Mouse (Mus musculus): ENCODE measurements at regions not wholly inside any gene's neighbourhood (a gene's known extent, or its start where the extent isn't known, plus 50 kb on each side); places are given as distances from the start of the nearest gene placed in this dataset.
A peak's percentile ranks its signal among the peaks of the same experiment; 100 is the strongest.

DNA sequence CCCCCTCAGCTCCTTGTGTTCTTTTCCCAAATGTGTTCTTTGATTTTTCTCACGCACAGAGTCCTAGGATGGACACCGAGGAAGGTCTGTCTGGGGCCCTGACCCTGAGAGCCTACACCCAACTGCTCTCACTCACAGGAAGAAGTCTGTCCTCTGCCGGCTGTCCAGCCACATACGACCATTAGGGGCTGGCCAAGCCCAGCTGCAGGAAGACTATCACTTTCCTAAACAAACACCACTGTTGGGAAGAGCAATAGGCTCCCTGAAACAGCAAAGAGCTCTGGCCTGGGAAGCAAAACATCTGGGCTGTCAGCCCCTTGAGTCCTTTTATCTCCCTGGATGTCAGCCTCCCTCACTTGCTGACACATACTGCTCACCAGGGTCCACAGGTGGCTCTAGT, 224.8 kb upstream of the Far2 start:
- peak; percentile 60 for DNase-seq (ENCODE audit: low spot score)

DNA sequence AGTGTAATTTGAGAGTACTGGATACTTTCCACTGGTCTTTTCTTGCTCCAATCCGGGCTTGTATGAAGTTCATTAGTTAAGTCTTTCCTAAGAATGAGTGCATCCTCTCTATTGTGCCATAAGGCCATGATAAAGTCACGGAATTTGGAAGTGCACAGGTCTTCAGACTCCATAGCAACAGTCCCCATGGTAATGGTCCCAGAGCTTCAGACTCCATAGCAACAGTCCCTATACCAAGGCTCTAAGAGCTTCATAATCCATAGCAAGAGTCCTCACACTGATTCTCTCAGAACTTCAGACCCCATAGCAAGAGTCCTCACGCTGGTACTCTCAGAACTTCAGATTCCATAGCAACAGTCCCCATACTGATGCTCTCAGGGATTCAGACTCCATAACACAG, 214.5 kb upstream of the Far2 start:
- DNase-seq (ENCODE audit: low spot score), result no peak

DNA sequence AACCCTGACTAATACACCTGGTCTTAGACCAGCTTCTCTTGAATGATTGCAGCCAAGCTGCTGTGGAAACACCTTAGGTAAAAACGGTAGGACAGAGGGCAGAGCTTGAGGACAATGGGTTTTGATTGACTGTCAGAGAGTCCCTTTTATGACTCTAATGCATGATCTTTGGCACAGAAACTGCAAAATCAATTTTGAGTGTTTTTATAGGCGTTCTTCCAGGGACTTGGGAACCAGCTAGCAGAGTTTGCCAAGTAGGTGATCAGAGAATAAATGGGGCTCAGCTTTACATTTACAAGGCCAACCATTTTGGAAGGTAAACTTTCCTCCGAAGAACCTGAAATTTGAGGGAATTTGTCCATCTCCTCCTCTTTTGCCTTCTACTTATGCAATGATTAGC, 213.6 kb upstream of the Far2 start:
- DNase-seq (ENCODE audit: low spot score), result no peak

DNA sequence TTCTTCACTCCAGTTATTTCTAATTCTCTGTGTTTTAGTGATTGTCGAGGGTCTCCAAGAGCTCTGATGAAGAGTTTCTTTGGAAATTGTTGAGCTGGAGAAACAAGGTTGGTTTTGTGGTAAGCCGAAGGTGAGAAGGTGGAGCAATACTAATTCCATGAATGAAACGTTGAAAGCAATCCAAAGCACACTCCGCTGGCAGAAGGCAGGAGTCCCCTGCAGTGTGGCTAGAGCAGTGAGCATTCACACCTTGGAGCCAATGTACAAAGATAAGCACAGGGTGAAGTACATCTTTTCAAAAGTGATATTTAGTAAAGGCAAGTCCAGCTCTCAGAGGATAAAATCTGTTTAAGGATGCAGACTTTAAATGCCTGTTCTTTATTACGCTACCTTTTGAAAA, 208.2 kb upstream of the Far2 start:
- DNase-seq (ENCODE audit: low spot score), result no peak

DNA sequence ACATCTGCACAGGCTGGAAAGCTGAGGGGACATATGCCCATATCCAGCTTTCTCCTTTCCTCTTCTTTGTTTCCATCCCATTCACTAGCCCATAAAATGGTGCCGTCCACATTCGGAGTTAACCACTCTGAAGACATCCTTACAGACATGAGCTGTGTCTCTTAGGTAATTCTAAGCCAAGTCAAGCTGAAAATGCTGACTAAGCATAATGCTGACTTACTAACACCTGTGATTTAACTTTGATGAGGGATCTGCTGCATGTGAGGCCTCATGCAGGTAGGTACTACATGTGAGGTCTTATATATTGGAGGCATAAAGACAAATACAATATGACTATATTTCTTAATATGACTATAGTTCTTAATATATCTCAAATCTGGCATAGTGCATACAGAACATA, 197.1 kb upstream of the Far2 start:
- no peak for DNase-seq (ENCODE audit: low spot score)

DNA sequence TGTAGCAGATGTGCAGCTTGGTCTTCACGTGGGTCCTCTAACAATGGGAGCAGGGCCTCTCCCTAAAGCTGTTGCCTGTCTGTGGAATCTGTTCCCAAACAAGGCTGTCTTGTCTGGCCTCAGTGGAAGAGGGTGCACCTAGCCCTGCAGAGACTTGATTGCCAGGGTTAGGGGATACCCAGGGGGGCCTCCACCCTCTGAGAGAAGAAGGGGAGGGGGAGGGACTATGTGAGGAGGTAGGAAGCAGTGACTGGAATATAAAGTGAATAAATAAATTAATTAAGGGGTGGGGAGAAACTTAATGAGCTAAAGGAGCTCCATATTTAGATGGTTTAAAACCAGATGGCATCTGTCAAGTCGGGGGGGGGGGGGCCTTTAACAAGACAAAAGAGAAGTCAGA, 185.9 kb upstream of the Far2 start:
- DNase-seq (ENCODE audit: low spot score), result no peak

DNA sequence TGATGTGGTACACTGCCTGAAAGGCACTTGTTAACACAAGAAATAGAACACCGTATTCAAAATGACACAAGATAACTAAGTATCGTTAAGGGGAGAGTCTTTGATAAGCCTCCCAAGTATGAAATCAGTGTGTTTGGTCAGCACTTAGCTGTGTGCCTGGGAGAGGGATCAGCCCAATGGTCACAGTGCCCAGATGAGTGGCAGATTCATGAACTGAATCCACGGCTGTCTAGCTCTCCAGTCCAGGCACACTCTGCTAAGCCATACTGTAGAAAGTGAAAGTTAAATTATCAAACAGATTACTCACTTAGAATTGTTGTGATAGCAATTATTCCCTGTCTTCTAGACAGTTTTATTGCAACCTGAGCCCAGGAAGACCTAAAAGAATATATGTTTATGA, 176.0 kb upstream of the Far2 start:
- DNase-seq (ENCODE audit: low spot score), result no peak

- no peak for DNase-seq (ENCODE audit: low spot score)
Observed at GRCm38 (mm10) chr6:147873173-147873572, 173.9 kb upstream of the Far2 start.

- no peak for DNase-seq (ENCODE audit: low spot score)
Observed at GRCm38 (mm10) chr6:147878485-147878884, 168.6 kb upstream of the Far2 start.

GRCm38 (mm10) chr6:147885902-147886301, 161.2 kb upstream of the Far2 start:
- no peak for DNase-seq (ENCODE audit: low spot score)

GRCm38 (mm10) chr6:147919697-147920096, 127.4 kb upstream of the Far2 start:
- no peak for DNase-seq (ENCODE audit: low spot score)

GRCm38 (mm10) chr6:147921091-147921490, 126.0 kb upstream of the Far2 start:
- DNase-seq (ENCODE audit: low spot score), result no peak

DNA sequence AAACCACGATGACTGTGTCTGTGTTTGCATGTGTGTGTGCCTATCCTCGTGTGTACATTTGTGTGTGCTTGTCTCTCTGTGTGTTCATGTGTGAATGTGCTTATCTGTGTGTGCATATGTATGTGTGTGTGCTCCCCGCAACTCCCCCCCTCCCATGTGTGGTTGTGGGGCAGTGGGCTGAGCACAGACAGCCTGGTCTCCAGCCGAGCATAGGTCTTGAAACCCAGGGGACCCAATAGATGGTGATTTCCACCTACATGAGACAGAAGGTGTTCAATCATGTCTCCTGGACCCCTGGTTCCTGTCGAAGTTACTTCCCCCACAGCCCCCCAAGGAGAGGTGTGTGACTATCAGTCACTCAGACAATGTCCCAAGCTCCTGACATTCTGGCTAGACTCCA, 124.6 kb upstream of the Far2 start:
- DNase-seq (ENCODE audit: low spot score), result no peak

DNA sequence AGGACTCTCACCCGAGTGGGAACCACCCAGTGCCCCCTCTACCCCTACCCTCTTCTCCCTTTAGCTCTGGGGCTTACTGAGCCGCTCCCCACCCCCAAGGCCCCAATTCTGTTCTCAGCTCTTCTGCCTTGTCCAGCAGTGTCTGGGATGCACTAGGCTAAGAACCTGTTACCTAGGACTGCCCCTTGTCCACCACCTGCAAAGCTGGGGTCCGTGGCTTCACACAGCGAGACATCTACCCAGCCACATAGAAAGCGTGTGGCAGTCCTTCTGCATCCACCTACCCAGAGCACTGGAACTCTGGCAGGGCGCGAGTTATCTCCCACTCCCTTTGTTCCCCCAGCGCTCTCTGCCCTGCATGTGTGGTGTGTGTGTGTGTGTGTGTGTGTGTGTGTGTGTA, 123.8 kb upstream of the Far2 start:
- DNase-seq (ENCODE audit: low spot score), result no peak

DNA sequence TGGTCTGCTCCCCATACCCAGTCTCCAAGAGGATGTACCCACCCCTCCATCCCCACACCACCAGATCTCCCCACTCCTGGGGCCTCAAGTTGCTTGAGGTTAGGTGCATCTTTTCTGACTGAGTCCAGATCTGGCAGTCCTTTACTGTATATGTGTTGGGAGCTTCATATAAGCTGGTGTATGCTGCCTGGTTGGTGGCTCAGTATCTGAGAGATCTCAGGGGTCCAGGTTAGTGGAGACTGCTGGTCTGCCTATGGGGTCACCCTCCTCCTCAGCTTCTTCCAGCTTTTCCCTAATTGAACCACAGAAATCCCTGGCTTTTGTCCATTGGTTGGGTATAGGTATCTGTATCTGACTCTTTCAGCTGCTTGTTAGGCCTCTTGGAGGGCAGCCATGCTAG, 118.1 kb upstream of the Far2 start:
- DNase-seq (ENCODE audit: low spot score), result no peak

DNA sequence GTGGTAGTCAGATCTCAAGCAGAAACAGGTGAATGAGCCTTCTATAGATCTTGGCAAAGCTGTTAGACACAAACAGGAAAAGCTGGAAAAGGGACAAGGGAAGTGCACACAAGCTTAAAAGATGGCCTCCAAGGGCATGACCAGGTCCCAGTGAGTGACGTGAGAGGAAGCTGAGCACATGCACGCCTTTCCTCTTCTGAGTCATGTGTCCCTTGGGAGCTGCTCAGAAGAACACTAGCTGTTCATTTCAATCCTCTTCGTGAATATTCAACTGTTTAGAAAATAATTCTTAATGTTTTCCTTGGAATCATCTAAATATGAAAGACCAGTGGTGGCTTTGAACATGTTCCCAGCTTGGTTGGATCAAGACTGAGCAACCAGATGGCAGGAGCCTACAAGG, 103.0 kb upstream of the Far2 start:
- DNase-seq (ENCODE audit: low spot score), result no peak

DNA sequence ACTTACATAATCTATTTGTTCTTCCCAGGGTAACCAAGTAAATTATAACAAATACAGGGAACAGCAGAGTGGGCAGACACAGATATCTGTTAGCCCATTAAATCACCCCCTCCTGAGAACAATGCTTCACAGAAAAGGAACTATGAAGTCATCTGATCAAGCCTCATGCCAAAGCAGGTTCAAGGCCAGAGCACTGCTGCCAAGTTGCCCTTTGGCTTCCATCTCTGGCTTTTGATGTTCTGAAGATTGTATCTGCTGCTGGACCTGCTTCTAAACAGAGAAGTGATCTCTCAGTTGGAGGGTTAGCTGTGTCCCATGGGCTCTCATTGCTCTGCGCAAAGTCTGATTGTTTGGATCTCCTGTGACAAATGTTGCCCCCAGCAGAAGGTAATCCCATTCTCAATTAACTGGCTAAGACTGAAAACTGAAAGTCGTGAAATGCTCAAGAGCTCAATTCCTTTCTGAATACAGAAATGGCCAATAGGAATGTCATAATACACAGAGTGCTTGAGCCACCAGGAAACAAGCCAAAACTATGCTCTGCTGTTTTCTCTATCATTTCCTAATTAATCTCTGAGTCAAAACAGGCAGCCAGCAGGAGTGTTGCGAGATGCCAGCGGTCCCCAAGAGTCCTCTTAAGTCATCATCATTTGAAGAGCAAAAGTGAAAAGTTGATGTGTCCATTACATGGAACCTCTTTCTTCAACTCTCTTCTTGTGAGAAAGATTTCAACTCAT, 102.0 kb upstream of the Far2 start:
- DNase-seq (ENCODE audit: low spot score), result no peak

DNA sequence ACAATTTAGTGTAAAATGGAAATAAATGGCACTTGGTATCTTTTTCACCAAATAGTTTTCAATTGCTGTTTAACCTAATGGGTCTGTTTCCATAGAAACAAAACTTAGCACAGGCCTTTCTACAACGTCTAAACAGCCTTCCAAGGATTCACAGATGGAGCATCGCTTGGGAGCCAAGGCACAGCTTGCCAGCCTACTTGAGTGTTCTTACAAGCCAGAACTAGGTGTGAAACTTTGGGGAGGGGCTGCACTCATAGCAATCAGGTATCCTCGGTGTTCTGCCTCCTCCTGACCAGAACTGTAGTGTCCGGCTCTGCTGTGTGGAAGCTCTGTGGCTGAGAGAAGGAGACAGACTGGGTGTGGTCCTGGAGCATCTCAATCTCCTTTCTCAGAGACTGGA, 99.1 kb upstream of the Far2 start:
- no peak for DNase-seq (ENCODE audit: low spot score)

GRCm38 (mm10) chr6:147951642-147952041, 95.4 kb upstream of the Far2 start:
- DNase-seq (ENCODE audit: low spot score), result no peak

DNA sequence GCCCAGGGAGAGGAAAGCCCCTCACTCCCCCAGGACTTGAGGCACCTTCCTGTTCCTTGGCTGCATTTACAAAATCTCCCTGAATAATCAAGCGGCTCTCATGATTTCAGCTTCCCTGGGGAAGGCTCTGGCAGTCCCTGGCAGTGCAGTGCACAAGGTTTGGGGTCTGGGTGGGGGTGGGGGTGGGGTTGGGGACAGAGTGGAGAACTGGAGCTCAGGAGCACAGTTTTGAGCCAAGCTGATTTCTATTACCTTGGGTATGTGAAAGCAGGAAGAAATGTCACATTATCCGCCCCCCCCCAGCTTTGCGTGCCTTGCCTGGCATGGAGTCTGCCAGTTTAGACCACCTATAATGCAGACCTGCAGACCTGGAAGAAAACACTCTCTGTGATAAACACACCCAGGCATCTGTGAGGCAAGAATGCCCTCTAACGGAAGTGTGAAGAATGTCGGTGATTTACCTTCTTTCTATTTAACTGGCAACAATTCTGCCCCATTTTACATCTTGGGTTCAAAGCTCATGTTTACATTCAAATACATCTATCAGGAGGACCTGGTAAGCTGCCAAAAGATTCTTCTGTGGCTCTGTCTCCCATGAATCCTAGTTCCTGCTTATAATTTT, 93.9 kb upstream of the Far2 start:
- DNase-seq (ENCODE audit: low spot score), result peak; percentile 42

DNA sequence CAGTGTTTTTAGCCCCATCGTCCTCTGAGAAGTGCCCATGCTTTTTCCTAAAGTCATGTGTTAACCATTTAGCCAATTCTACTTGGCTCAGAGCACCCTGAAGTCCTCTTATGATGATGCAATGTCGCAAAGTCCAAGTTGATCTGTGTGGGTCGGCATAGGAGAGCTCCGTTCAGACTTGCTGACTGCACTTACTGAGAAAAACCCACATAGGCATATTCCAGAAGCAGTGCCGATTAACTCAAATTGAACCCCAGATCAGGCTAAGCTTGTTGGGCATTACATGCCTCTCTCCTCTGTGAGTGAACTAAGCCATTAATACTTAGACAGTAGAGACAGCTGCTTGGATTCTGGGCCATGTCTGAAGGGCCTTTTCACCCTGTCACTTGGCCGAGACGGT, 93.3 kb upstream of the Far2 start:
- no peak for DNase-seq (ENCODE audit: low spot score)

DNA sequence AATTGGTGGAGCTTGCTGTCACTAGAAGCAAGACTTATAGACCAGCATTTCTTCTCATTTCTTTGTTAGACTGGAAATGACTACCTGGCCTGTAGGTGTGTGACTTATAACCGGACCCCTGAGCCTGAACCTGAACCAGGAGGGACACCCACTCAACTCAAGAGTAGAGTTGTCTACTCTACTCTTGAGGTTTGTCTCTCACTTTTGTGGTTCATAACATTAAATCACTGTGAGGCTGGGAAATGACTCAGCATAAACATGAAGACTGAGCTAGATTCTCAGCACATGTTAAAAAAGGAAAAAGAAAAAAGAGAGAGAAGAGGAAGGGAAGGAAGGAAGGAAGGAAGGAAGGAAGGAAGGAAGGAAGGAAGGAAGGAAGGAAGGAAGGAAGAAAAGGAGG, 92.8 kb upstream of the Far2 start:
- no peak for DNase-seq (ENCODE audit: low spot score)

- no peak for DNase-seq (ENCODE audit: low spot score)
Observed at GRCm38 (mm10) chr6:147954967-147955830, 91.9 kb upstream of the Far2 start.

Data from embryo, embryonic 10 days (tissue).